Mouse (Mus musculus) spleen, postnatal 14 days (tissue): ENCODE results near the gene Cxcl2.

ENCODE experiments used
- DNase-seq, 2 experiments: peaks; one replicate each; pipeline ENCODE4 v3.0.0; 2021 to 2022; ENCODE audit warnings: low spot score in 2 of 2

Gene Cxcl2

DNA sequence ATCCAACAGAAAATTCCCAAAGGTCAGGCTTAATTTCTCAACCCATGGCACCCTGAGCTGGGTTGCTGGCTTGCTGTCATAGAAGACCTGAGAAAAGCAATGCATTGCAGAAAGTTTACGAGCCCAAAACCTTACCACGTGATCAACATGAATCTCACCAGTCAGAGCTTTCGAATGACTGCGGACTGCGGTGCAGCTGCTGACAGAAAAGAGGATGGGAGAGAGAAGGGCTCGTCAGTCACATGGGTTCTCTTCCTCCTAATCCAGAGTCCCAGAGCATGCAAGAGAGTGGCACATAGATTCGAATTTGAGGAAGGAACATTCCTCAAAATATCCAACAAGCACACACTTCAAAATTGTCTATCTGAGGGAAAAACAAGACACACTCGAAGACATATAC is 9.4 kb upstream of the Cxcl2 start:
- DNase-seq: no peak

DNA sequence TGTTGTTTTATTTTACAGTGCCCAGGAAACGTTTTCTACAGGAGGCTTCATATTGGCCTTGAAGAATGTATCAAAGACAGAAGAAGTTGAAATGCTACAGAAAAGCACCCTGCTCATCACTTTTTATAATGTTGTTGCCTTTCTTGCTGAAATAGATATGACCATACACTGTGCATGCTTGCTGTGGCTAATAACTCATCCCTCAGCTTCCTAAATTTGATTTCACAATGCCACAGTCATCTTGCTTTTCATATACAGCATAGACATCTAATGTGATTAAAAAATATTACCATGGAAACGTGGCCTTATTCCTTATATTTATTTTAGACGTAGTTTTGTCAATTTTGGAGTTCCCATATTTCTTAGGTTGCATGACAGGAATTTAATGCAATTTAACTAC is 6.2 kb upstream of the Cxcl2 start:
- no peak for DNase-seq

DNA sequence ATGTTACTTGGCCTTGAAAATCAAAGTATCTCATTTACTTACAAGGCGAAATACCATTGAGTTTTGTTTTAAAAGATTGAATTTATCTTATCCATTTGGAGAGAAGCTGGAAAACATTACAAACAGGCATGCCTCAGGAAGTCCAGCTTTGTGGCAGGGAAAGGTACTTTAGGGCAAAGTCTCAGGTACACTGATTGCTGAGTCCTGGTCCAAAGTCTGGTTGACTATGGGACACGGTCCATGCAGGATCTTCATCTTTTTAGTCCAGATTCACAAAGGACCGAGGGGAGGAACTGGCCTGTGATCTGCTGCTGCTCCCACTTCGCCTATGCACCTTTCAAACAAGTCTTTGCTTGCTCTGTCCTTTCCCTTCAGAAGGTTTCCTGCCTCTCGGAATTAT is 4.4 kb upstream of the Cxcl2 start:
- no peak for DNase-seq

DNA sequence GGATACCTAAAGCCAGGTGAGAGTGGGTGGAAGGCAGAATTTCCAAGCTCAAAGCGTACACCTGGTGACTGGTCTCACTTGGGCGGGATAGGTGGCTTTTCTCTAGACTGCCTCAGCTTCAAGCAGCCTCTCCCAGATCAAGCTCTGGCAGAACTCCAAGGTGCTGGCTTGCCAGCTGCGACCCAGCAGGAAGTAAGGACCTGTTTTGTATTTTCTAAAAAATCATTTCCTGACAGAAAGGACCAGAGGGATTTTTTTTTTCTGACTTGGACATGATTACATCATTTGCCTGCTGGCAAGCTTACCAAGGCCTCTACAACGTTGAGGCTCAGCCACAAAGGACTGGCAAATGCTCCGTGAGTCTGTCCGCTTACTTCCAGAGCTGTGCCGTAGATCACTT is 3.5 kb upstream of the Cxcl2 start:
- DNase-seq: no peak

DNA sequence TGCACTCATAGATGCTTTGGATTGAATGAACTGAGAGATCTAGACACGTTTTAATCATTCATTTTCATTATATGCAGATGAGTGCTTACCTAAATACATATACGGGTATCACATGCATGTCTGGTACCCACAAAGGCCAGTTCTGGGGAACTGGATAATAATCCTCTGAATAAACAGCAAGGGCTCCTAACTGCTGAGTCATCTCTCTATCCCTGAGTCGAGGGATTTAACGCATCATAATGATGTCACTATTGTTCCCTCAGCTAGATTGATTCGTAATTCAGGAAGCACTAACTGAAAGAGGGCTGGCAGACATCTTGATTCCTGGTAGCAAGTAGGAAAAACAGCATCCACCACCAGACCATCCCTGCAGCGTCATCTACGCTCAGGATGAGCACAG is 3.0 kb upstream of the Cxcl2 start:
- DNase-seq: no peak

DNA sequence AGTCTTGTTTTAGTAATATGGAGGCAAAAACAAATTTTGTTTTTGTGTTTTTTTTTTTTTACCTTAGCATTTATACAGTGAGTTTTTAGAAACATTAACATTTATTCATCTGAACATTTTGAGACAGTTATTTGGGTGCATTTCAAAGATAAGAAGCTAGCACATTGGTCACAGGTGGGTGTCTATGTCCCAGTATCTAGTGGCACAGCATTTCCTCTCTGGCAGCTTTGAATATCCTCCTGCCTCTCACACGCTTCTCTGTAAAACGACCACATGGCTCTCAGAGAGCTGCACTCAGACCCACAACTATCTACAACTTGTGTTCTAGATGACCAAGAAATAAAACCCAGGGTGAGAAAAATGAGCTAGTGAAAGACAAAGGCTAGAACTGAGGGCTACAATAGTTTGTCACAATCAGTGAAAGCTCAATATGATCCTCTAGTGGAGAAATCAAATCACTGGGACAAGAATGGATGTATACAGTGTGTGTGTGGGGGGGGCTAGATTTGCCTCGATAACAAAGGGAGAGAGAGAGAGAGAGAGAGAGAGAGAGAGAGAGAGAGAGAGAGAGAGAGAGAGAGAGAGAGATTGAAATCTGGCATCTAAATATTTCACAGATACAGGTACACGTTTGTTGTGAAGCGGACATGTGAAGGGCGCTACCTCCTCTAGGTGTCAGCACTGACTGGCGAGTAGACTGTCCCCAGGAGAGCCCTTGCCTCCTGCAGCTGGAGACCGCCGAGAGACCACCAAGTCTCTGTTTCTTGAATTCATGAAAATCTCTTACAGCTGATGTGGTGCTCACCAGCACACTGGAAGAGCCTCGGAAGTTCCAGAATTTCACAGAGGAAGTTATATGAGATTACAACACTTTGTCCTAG is 1.1 kb upstream of the Cxcl2 start:
- DNase-seq: no peak

DNA sequence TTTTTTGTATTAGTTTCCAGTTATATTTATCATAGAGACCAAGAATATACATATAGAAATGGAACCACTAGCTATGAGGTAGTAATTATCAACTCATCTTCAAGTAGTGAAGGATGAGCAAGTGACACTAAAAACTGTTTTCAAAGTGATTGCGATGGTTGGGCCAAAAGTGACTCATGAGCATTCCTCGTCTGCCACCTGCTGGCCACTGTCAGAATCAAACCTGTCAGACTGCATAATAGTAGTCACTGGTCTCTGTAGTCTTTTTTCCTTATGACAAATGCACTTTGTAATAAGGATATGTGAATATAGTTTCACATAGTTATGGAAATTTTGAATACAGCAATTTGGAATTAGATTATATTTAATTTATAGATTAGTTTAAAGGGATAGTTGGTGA is 5.3 kb downstream of the Cxcl2 start:
- peak in 1 of 2 experiments; percentile 9 for DNase-seq

DNA sequence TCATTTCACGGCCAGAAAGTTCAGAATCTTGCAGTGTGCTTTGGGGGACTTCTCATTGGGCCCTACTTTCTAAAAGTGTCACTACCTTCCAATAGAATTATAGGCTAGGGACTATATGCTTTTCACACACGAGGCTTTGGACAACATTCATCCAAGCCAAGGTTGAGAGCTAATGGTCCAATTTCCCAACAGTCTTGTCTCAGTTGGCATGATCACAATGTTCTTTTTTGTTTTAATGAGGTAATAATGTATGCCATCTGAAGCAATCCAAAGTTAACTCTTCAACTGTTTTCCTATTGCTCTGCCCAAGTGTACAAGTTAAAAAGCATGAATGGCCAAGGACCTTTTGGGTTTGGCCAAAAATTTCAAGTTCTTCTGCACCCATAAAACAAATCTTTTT is 15.8 kb downstream of the Cxcl2 start:
- DNase-seq: no peak

DNA sequence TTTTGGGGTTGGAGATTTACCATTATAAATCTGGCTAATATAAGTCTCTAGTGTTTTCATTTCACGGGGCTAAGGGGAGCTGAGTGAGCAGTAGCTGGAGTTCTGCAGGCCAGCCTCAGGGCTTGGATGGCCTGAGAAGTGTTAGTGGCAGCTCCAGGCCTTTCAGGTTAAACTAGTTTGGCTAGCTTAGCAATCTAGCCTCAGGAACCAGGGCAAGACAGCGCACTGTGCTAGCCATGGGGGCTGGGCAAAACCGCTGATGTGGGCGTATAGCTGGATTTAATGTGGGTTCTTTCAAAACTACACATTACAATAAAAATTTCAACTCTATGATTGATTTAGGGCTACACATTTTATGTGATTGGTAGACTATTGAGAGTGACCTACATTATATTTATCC is 19.3 kb downstream of the Cxcl2 start:
- no peak for DNase-seq

DNA sequence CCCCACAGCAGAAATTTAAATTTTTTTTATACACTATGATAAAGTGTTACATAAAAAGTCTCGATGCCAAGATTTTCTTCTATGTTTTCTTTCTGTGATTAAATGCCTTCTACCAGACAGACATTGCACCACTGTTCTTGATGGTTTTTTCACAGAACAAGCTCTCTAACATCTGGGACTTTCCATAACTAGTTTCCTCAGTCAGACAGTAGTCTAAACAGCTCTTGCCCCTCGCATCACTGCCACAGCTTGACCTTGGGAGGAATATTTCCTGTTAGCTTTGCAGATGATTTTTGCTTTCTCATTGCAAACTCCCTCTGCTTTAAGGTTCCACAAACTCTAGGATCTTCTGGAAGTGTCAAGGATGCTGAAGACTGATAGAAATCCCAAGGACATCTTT is 26.9 kb downstream of the Cxcl2 start:
- DNase-seq: no peak

DNA sequence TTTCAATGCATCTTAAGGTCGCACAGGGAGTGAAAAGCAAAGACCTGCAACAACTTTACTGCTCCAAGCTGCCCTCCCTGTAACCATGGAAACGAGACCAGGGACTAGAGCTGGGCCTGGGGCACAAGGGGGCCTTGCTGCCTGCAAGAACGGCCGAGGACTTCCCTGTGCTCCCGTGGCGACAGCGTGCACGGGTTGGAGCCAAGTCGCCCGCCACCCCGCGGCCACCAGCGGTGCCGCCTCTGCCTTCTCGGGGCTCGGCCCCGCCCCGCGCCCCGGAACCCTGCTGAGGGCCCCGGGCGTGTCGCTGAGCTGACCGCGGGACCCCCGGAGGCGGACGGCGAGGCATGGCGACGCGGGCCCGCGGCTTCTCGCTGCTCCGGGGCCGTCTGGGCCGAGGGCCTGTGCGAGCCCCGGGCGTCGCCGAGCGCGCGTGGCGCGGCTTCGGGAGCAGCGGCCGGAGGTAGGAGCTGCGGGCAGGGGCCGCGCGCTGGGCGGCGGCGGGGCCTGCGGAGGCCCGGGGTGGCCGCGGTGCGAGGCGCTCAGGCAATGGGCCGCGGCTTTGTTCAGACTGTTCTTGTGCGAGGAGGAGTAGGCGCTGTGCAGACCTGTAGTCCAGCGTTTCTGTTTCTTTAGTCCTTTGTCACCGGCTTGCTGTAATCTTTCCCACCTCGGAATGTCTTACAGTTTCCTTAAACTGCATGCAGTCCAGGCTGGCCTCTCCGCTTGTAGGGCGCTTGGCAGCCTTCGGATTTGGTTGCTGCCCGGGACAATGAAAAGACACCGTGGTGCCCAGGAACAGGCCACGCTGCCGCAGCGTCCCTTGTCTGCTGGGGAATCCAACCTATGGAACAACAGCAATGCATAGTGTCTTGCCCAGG is 27.5 kb downstream of the Cxcl2 start, which contains the start of gene Mthfd2l:
TSS of gene Mthfd2l (plus strand) at position 147 of the 881 bp plus-strand sequence.
- peak; percentile 50 to 71 for DNase-seq

DNA sequence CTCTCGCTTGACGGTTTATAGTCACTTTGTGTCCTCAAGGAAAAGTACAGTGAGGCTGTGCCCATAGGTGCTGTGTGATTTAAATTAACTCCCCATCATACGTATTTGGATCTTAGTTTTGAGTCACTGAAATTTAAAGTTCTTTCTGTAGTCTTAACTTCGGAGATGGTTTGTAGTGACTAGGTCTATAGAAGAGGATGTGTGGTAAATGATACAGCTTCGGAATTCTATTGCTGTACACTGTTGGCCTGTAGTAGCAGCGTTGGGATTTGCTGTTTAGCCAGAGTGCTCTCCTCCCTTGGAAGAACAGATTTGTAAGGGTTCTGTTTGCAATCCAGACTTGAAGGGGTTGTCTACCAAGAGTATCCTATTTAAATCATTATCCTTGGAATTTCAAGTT is 28.2 kb downstream of the Cxcl2 start:
- no peak for DNase-seq

DNA sequence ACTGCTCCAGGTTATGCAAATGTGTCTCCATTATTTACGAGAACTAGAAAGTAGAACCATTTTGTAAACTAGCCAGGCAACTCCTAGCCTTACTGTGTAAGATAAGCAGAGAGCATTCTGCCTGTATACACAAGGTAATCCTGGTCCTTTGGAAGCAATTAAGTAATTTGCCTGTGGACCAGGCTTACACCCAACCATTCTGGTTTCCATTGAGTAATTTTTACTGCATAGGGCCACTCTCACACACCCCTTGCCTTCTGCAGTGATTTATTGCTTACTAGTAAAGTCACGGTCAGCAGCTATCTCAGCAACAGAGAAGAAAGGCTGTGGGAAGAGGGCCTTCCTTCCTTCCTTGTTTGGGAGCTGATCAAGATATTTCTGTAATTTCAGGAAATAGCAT is 33.0 kb downstream of the Cxcl2 start:
- DNase-seq: no peak

DNA sequence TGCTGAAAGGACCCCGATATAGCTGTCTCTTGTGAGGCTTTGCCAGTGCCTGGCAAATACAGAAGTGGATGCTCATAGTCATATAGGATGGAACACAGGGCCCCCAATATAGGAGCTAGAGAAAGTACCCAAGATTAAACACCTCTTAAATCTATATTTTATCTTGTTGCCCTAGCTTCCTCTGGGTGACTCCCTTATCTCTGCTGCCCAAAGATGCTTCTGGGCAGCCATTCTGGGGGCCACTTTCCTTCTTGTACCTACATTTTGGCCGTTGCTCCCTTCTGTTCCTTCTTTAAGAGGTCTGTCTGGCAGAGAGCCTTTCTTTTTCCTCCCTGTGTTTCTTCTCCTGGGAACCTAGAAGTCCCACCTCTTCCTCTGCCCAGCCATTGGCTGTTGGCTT is 41.8 kb downstream of the Cxcl2 start:
- DNase-seq: no peak

DNA sequence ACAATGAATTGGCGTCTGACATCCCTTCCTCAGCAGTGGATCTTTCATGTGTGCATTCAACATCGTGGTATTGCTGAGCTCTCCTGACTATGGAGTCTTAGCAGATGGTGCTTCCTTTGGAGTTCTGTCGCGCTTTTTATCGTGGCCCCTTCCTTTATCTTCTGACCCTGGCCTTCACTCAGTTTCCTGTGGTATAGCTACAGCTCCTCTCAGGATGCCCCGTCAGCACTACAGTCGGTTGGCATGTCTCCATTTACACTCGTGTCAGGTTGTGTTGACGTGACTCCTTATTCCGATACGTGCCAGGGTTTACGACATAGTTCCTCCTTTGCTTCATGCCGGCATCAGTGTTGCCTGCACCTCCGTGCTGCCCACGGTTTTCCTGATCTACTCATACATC is 45.8 kb downstream of the Cxcl2 start:
- no peak for DNase-seq

DNA sequence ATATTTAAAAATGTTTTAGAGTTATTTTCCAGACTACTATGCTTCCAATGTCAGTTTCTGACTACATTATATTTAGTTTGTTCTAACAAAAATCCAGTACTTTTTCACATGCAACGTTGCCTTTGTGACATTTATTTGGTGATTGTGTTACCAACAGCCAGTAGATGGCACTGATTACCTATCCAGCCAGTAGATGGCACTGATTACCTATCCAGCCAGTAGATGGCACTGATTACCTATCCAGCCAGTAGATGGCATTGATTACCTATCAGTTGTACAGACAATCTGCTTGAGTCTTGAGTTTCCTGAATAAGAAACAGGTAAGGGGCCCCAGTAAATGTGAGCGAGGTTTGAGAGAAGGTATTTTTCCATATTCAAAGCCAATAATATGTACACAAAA is 47.8 kb downstream of the Cxcl2 start:
- DNase-seq: no peak

DNA sequence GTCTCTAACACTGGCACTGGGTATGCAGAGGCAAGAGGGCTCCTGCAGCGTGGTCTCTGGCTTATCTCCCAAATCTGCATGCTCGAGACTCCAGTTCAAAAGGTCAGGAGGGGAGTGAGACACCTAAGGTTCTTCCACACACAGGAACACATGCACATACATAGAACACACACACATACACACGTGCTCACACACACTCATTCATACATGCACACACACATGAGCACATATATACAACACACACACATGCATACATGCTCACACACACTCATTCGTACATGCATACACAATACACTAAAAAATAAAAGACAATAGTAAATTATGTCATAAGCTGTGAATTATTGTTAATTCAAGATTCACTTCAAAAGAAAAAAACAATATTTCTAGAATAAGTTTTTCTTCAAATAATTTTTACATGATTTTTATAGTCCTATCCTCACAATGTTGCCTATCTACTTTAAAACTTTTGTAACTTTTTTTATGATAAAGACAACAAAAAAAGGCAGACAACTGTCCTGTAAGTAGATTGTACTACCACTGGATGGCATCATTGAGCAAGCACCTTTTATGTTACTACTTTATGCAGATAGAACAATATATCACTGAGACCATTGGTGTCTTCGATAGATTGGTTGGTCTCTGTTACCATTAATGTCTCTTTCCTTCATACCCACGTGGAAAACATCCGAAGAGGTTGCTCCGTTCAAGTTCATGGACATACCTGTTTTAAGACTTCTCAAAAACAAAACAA is 49.2 kb downstream of the Cxcl2 start:
- DNase-seq: no peak
